Mouse (Mus musculus): Measurements from ENCODE around the gene Fam160a2.

- TF ChIP-seq CTCF (IDR thresholded peaks at IDR 0.05; ENCODE audit: extremely low read depth, insufficient read depth, low read length), result no peak
- TF ChIP-seq POLR2A (IDR thresholded peaks at IDR 0.05; ENCODE audit: extremely low read depth, insufficient read depth, low read length), result no peak
These were observed 41.6 kb upstream of the Fam160a2 start for GRCm38 (mm10) chr7:105441426-105441825.
